Mouse (Mus musculus) ES-Bruce4 (cell line): ENCODE measurements around the gene Gm47995.

Experiments used
- CTCF ChIP-seq: IDR thresholded peaks from one replicate; pipeline ENCODE4 v1.8.1; 2011; ENCODE audit warnings: low read depth, low read length
- EP300 ChIP-seq: IDR thresholded peaks from 2 replicates; pipeline ENCODE4 v1.6.1; 2011; ENCODE audit warnings: low read depth, low read length; ENCODE audit not compliant: insufficient read depth
- POLR2A ChIP-seq: IDR thresholded peaks from one replicate; pipeline ENCODE4 v1.8.1; 2011; ENCODE audit warnings: low read length; ENCODE audit not compliant: insufficient read depth

- TF ChIP-seq CTCF (no peak), EP300 (no peak), POLR2A (no peak)
Measured at GRCm38 (mm10) chr1:151214862-151215261, 16.6 kb downstream of the Gm47995 start.
